Mouse (Mus musculus): Measurements from ENCODE around the gene Gm20388.
A peak's percentile ranks its signal among the peaks of the same experiment; 100 is the strongest.

DNA sequence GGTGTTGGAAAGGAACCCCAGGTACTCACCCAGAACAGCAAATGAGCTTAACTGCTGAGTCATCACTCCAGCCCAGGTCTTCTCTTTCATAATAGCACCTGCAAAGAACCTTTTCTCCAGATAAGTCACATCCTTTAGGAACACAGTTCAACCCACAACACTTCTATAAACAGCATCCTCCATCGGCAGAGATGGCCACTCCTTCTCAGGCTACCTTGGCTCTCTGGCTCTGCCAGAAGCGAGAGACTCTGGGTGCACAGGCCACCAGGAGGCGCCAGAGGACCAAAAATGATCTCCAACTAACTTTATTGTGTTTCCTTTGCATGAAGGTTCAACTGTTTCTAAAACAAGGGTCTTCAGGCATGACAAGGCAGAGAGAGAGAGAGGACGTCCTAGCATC lies 3879.3 kb downstream of the Gm20388 start:
- TF ChIP-seq CTCF (IDR thresholded peaks at IDR 0.05; ENCODE audit: low read depth, low read length) (peak; percentile 40), GATA1 (IDR thresholded peaks at IDR 0.05; ENCODE audit: borderline replicate concordance, low read length) (no peak)

All from G1E (cell line).